Mouse (Mus musculus): ENCODE measurements around the gene Olfr1443.

DNA sequence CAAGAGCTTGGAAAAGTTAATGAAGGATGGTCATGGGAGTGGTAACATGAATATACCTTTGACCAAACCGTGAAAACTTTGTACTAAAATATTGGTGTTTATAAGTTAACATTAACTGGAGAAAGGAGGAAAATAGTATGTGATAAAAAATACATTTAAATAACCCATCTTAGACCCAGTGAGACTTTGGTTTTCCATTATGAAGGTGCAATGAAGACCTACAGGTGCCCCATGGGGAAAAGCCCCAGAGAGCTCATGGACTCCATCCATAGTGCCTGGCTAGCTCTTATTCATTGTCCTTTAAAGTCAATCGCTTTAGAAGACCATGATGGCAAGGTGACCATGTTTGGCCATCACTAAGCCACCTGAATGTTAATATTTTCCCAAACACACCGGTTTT, at the start of gene Olfr1443:
- TF ChIP-seq CTCF (IDR thresholded peaks at IDR 0.05; ENCODE audit: borderline replicate concordance, extremely low read depth, insufficient read depth, insufficient read length) (no peak), POLR2A (IDR thresholded peaks at IDR 0.05; ENCODE audit: borderline replicate concordance, extremely low read depth, insufficient read depth, insufficient read length, poor library complexity, severe bottlenecking) (no peak)
